Mouse (Mus musculus) bone marrow, adult 2 months (tissue): ENCODE measurements around the gene Dok1. TPM values are rescaled to one million over a fixed set of nuclear protein-coding genes. Genes with fewer than 3 reads are reported as not detected.
A peak's percentile ranks its signal among the peaks of the same experiment; 100 is the strongest.

Experiments
- H3K27ac ChIP-seq: fragments of 200-500 bp; 2 replicates; pipeline ENCODE4 v1.5.1; 2012; ENCODE audit warnings: low read depth, mild to moderate bottlenecking, control low read depth, inconsistent platforms, low read length; ENCODE audit not compliant: control insufficient read depth, poor library complexity, insufficient read depth
- H3K4me1 ChIP-seq: fragments of 200-500 bp; 2 replicates; pipeline ENCODE4 v1.6.1; 2011; ENCODE audit warnings: low read length; ENCODE audit not compliant: control insufficient read depth, insufficient read depth
- H3K4me3 ChIP-seq: fragments of 200-500 bp; replicated peaks from 2 replicates; pipeline ENCODE3; 2011; ENCODE audit warnings: mild to moderate bottlenecking, low read depth, low read length, control low read depth; ENCODE audit not compliant: control insufficient read depth
- CTCF ChIP-seq: fragments of 200-500 bp; IDR thresholded peaks from 2 replicates; pipeline ENCODE4 v1.5.1; 2011; ENCODE audit warnings: low read length, control low read depth; ENCODE audit not compliant: control insufficient read depth, insufficient read depth
- POLR2A ChIP-seq: fragments of 200-500 bp; IDR thresholded peaks from 2 replicates; pipeline ENCODE4 v1.6.1; 2011; ENCODE audit warnings: low read depth, mild to moderate bottlenecking, control low read depth, low read length, borderline replicate concordance; ENCODE audit not compliant: control insufficient read depth
- WGBS: fragments of 180-500 bp; shearing (Covaris S2); methylation state at CpG from one replicate; pipeline ENCODE4 v1.1.7; 2018; 5-methylcytosine and 5-hydroxymethylcytosine counted together
- polyA plus RNA-seq: library from polyadenylated mRNA; stranded (reverse); fragments of >200 nt; gene quantifications from 2 replicates; pipeline ENCODE4 v1.2.4, GENCODE M21; 2011; ENCODE audit warnings: low replicate concordance; ENCODE audit not compliant: missing spikeins, insufficient read depth, insufficient read length

The Dok1 gene
- polyA plus RNA-seq, 1 experiment = 39.6 TPM

DNA sequence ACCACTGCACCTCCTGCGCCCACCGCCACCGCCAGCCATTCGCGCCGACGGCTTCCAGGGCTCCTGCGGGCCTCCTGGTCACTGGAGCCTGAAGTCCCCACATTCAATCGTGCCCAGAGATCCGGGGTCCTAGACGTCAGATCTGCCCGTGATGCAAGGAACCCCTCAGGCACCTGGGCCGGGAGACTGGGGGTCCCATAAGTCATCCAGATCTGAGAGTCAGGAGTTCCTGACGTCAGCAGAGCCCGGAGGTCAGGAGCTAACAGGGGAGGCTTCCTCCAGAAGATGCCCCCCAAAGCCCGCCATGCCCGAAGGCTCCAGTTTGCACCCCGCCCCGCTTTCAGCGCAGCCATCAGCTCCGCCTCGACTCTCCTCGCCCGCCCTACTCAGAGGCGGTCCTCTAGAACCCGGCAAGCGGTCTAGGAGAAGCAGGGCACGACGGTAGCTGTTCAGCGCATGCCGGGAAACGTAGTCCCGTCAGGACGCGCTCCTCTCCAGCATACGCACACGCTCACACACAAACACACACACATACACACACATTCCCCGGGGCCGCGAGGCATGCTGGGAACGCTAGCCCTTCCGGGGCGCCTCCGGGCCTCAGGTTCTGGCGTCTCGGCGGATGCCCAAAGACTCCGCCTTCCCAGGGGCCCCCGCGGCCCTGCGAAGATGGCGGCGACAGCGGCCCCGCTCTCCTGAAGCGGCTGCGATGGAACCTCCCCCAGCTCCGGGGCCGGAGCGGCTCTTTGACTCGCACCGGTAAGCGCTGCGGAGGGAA is 21.0 kb upstream of the Dok1 start, which contains the start of gene Aup1:
Gene Aup1, plus strand, starts transcription at position 448 of the 778 bp plus-strand sequence.
- Histone ChIP-seq H3K4me1 (peaks cover 3% of the 10 kb centered on the region; the same call in 1 of the 2 replicates), H3K4me3 (peak within 1 kb of the TSS; percentile 74), H3K27ac (peak within 1 kb of the TSS; percentile 94)
- WGBS = under 1% methylated on average over 64 of the region's 64 CpGs
- TF ChIP-seq CTCF = no peak
- TF ChIP-seq POLR2A = peak; percentile 65

DNA sequence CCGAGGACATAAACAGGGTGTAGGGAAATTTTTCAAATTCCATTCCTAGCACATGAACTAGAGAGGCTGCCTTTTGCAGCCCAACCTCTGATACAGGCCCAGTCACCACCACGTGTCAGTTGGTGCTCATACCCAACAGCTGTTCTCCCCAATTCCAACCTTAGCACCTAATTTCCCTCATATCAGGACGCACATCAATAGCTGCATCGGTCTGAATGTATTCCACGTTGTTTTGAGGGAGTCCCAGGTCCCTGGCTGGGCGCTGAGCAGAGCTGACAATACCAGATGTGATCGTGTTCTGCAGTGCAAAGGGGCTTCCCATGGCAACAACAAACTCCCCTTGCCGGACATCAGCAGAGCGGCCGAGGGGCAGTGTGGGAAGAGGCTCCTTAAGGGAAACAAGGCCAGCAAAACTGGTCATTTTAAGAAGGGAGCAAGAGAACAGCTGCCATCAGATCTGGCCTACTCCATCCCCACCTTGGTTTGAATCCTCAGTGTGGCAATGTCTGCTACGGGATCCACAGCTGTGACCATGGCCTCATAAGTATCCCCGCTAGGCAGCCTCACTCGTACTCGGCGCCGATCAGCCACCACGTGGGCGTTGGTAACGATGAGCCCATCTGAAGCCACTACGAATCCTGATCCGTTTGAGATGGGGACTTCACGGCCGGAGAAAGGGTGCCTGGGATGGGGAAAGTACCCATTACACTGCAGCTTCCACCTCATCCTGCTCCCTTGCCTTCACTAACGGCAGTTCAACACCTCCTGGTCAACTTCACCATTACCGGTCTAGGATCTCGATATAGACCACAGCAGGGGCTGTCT is 20.1 kb upstream of the Dok1 start:
- peak overlapping the region; percentile 94 for H3K27ac ChIP-seq
- no peak for TF ChIP-seq POLR2A
- TF ChIP-seq CTCF = no peak
- H3K4me3 ChIP-seq = peak overlapping the region; percentile 74
- peaks cover 3% of the 10 kb centered on the region; the same call in 1 of the 2 replicates for H3K4me1 ChIP-seq
- 4% methylated on average over 26 of the region's 26 CpGs for WGBS

DNA sequence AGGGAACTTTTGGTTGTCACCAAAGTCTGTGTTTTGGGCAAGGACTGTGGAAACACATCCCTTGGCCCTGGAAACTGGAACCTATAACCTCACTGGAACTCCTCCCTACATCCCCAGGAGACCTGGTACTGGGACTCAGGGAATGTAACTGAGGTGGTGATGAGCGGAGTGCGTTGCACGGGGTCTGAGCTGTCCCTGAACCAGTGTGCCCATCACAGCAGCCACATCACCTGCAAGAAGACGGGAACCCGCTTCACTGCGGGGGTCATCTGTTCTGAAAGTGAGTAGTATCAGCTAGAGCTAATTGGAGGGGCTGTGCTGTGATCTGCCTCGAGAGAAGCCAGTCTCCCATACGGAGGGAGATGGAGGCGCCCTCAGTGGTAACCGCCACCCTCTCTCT is 16.1 kb upstream of the Dok1 start:
- 85% methylated on average over 10 of the region's 10 CpGs for WGBS
- H3K4me3 ChIP-seq = no peak overlapping the region
- H3K4me1 ChIP-seq = peaks cover 3% of the 10 kb centered on the region; the same call in 1 of the 2 replicates
- TF ChIP-seq POLR2A = no peak
- no peak for TF ChIP-seq CTCF
- no peak overlapping the region for H3K27ac ChIP-seq

DNA sequence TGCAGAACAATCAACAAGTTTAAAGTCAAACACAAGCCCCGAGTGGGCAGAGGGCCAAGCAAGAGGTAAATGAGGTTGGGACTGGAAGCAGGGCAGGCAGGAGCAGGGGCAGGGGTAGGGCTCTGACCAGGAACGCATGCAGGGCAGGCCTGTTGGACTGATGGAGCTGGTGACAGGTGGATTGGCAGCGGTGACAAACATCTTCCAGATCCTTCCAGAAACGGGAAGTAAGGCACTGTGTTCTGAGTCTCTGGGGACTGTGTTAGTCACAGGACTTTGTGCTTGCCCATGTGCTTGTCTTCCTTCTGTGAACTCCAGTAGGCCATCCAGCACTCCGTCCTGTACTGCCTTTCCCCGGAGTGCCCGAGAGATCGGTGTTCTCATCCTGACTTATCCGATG is 11.5 kb upstream of the Dok1 start:
- 46% methylated on average over 9 of the region's 9 CpGs for WGBS
- no peak overlapping the region for H3K4me3 ChIP-seq
- no peak overlapping the region for H3K27ac ChIP-seq
- TF ChIP-seq CTCF (no peak), POLR2A (no peak)
- H3K4me1 ChIP-seq = no peaks in the 10 kb centered on the region

DNA sequence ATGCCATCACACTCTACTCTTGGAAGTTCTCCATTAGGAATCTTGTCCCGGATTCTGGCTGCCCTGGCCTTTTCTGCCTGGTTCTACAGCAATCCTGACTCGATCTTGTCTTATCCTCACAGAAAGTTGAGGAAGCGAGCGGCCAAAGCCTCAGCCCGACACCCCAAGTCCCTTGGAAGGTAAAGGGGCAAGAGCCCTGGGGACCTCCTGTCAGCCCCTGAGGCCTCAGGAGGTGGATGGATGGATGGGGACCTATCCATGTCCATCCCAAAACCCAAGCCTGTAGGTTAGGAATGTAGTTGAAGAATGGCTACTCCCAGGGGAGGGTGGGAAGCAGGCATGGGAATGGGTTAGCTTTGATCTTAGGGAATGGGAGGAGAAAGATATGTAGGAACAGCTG is 10.7 kb upstream of the Dok1 start:
- 89% methylated on average over 5 of the region's 5 CpGs for whole genome bisulfite sequencing
- Histone ChIP-seq H3K27ac (no peak overlapping the region), H3K4me3 (no peak overlapping the region), H3K4me1 (no peaks in the 10 kb centered on the region)
- TF ChIP-seq POLR2A = no peak
- TF ChIP-seq CTCF = no peak

DNA sequence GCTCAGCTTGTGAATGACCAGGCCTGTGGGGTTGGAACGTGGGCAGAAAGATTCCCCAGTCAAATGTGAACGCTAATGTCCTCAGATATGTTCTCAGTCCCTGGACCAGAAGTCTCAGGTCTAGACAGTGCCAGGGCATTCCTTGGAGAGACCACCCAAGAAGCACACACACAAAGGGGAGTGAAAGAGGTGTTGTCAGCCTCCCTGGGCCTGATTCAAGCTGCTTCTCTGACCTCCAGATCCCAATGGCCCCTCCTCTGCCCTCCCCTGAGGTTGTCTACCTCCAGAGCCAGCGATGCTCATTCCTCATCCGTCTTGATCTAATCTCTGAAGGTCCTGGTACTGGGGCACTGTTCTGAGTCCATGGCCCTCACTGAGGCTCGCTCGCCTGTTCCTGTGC is 10.3 kb upstream of the Dok1 start:
- H3K4me3 ChIP-seq = no peak overlapping the region
- no peaks in the 10 kb centered on the region for H3K4me1 ChIP-seq
- TF ChIP-seq POLR2A (no peak), CTCF (no peak)
- no peak overlapping the region for H3K27ac ChIP-seq
- 75% methylated on average over 6 of the region's 6 CpGs for WGBS

DNA sequence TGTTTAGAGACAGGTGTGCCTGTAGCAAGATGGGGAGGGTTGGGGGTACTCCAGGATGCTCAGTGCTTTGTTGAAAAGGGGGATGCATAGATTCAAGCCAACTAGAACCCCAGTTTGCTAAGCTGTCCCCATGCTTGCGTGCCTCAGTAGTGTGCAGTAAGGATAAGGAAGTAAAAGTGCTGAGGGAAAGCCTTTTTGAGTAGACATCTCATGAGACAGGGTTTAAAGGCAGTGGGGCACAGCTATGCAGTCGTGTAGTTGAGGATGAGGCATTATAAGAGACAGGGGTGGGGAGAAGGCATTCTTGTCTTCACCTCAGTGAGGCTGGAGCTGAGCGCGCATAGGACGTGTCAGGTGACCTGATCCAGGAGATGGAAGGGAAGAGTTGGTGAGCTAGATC is 7.3 kb upstream of the Dok1 start:
- H3K4me1 ChIP-seq = peaks cover 3% of the 10 kb centered on the region; the same call in 1 of the 2 replicates
- no peak for TF ChIP-seq CTCF
- H3K4me3 ChIP-seq = no peak overlapping the region
- no peak overlapping the region for H3K27ac ChIP-seq
- 83% methylated on average over 5 of the region's 5 CpGs for WGBS

DNA sequence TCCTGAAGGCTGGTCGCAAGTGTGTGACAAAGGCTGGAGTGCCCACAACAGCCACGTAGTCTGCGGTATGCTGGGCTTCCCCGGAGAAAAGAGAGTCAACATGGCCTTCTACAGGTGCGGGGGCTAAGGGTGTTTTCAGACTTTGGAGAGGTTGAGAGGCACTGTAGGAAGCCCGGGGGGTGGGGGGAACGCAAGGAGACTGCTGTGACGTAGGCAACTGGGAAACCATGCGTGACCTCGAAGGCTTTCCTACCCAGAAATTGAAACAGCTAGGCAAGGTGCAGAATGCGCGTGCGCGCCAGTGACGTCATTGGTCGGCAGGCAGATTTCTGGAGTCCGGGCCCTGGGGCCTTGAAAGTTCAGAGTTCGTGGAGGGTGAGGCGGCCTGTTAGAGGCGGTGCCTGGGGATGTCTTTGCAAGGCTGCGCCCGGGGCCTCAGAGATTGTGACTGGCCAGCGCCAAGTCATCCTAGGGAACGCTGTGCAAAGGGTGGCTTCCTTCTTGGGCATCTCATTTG is 5.3 kb upstream of the Dok1 start:
- H3K4me1 ChIP-seq = peaks cover 3% of the 10 kb centered on the region; the same call in 1 of the 2 replicates
- no peak; the same call in 1 of the 2 replicates for TF ChIP-seq POLR2A
- no peak for TF ChIP-seq CTCF

More for the DNA sequence above, 5.3 kb upstream of the Dok1 start:
- 20% methylated on average over 24 of the region's 24 CpGs for WGBS
- H3K27ac ChIP-seq = peak overlapping the region; percentile 86
- H3K4me3 ChIP-seq = peak overlapping the region; percentile 11
